Mouse (Mus musculus) midbrain, embryonic 15.5 days (tissue): ENCODE measurements around the gene Dusp3. TPM values are rescaled to one million over a fixed set of nuclear protein-coding genes. Genes with fewer than 3 reads are reported as not detected.

Source experiments
- ATAC-seq: fragments of 200-750 bp; cut with Nextera tagmentation; replicated peaks from 2 replicates; pipeline ENCODE4 v1.8.0; 2017; ENCODE audit warnings: moderate TSS enrichment
- H3K27ac ChIP-seq: fragments of 300-500 bp; sonication (generic); 2 replicates; pipeline ENCODE4 v1.5.1; 2015; ENCODE audit warnings: mild to moderate bottlenecking, inconsistent platforms
- H3K27me3 ChIP-seq: fragments of 300-500 bp; sonication (generic); replicated peaks from 2 replicates; pipeline ENCODE4 v1.6.1; 2015; ENCODE audit warnings: inconsistent platforms
- H3K36me3 ChIP-seq: fragments of 300-500 bp; sonication (generic); replicated peaks from 2 replicates; pipeline ENCODE4 v1.6.1; 2015; ENCODE audit warnings: inconsistent platforms
- H3K4me1 ChIP-seq: fragments of 300-500 bp; sonication (generic); 2 replicates; pipeline ENCODE4 v1.6.1; 2015; ENCODE audit warnings: inconsistent platforms
- H3K4me2 ChIP-seq: fragments of 300-500 bp; sonication (generic); 2 replicates; pipeline ENCODE4 v1.6.1; 2015; ENCODE audit warnings: inconsistent platforms, mild to moderate bottlenecking, moderate library complexity
- H3K4me3 ChIP-seq: fragments of 300-500 bp; sonication (generic); 2 replicates; pipeline ENCODE4 v1.5.1; 2015; ENCODE audit warnings: mild to moderate bottlenecking, inconsistent platforms
- H3K9ac ChIP-seq: fragments of 300-500 bp; sonication (generic); 2 replicates; pipeline ENCODE4 v1.6.1; 2015; ENCODE audit warnings: mild to moderate bottlenecking, inconsistent platforms
- H3K9me3 ChIP-seq: fragments of 300-500 bp; sonication (generic); 2 replicates; pipeline ENCODE4 v1.6.1; 2016; ENCODE audit warnings: inconsistent platforms
- WGBS: fragments of 180-500 bp; shearing (Covaris S2); methylation state at CpG from one replicate; pipeline ENCODE4 v1.1.7; 2015; ENCODE audit warnings: mixed read lengths; 5-methylcytosine and 5-hydroxymethylcytosine counted together
- polyA plus RNA-seq: library from polyadenylated mRNA; unstranded; fragments of >200 nt; fragmentation: Nextera tagmentation; extraction: Ambion mirVana; gene quantifications from 2 replicates; pipeline ENCODE4 v1.2.1, GENCODE M21; 2015

Dusp3 gene
- polyA plus RNA-seq, 1 experiment from 2014 or later: 22.2 TPM

DNA sequence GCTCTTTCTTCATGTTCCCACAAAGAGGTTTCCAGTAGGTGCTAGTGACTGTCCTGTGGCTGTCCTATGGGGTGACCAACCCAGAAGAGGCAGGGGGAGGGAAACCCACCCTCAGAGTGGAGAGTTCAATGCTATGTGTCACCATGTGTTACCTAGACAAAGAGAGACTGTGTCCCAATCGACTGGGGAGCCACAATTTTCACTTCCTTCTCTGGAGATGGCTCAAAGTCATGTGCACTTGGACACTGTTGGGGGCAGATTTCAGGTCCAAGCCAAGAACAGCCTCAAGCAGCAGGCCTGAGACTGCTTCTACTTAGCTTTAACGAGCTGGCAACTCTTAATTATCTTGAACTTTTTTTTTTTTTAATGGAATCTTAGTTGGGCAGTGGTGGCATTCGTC is 14.7 kb downstream of the Dusp3 start:
- Histone ChIP-seq H3K36me3 (no peaks in the 10 kb centered on the region), H3K9me3 (no peaks in the 10 kb centered on the region), H3K4me2 (no peak overlapping the region), H3K4me3 (no peak overlapping the region), H3K27me3 (no peaks in the 10 kb centered on the region), H3K9ac (no peak overlapping the region), H3K27ac (no peak overlapping the region), H3K4me1 (no peaks in the 10 kb centered on the region; the same call in 1 of the 2 replicates)
- ATAC-seq: no peak
- 74% methylated on average over 3 of the region's 3 CpGs for WGBS

DNA sequence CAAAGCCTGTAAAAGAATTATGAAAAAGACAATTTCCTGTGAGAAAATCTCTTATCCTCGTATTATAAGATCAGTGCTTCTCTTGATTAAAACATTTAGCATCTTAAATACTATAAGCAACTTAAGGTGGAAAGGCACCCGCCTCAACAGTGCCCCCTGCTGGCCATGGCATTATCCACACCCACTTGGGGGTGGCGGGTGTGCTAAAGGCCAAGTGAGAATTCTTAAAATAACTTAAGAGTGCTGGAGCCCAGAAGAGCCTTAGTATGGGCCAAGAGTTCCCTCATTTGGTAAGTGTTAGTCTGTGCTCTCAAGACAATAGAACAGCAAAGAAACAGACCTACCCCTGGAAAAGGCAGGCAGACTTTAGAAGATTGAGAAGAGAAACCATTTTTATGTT is 15.4 kb downstream of the Dusp3 start:
- H3K4me2 ChIP-seq: no peak overlapping the region
- H3K9ac ChIP-seq: no peak overlapping the region
- ATAC-seq: no peak
- no peaks in the 10 kb centered on the region for H3K9me3 ChIP-seq
- H3K27ac ChIP-seq: no peak overlapping the region
- no peak overlapping the region for H3K4me3 ChIP-seq
- peaks cover 5% of the 10 kb centered on the region for H3K27me3 ChIP-seq
- no peaks in the 10 kb centered on the region for H3K36me3 ChIP-seq
- WGBS: 45% methylated on average over 3 of the region's 3 CpGs
- no peaks in the 10 kb centered on the region; the same call in 1 of the 2 replicates for H3K4me1 ChIP-seq

DNA sequence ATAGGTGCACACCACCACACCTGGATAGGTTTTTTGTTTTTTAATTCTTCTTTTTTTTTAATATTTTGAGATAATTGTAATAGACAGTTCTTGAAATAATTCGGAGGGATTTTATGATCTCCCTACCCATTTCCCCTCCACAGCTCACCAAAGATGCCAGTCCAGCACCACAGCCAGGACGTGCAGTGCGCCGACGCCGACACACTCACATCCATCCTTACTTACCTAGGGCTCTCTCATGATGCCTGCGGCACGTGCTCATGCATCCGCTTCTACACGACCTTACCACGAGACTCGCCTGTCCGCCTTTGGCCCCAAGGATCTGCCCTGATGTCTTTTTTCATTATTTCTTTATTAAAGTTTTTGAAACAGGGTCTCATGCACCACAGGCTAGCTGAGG is 17.0 kb downstream of the Dusp3 start:
- H3K9ac ChIP-seq: no peak overlapping the region
- no peak overlapping the region for H3K4me3 ChIP-seq
- no peak overlapping the region for H3K27ac ChIP-seq
- H3K4me1 ChIP-seq: no peaks in the 10 kb centered on the region; the same call in 1 of the 2 replicates
- H3K4me2 ChIP-seq: no peak overlapping the region
- no peaks in the 10 kb centered on the region for H3K9me3 ChIP-seq
- 85% methylated on average over 13 of the region's 13 CpGs for WGBS
- no peaks in the 10 kb centered on the region for H3K36me3 ChIP-seq
- peaks cover 19% of the 10 kb centered on the region for H3K27me3 ChIP-seq
- ATAC-seq: no peak

DNA sequence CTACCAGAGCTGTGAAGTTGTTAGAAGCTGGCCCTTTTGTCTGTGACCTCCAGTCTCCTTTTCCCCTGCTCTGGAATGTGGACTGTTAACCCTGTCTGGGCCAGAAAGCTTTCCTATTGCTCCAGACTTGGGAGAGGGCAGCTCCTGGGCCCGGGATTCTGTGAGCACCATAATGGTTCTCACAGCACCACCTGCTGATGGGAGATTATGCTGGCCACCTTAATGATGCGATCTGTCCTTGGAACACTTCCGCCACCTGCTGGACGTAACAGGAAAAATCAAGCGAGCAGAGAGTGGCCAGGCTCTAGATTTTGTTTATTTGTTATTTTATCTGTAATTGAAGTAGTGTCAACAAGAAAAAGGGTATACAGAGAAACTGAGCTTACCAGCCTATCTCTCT is 18.0 kb downstream of the Dusp3 start:
- no peaks in the 10 kb centered on the region for H3K36me3 ChIP-seq
- no peak overlapping the region for H3K9ac ChIP-seq
- 0% methylated on average over 5 of the region's 5 CpGs for WGBS
- no peaks in the 10 kb centered on the region for H3K9me3 ChIP-seq
- H3K4me1 ChIP-seq: peaks cover 9% of the 10 kb centered on the region
- peak; percentile 45 for ATAC-seq
- no peak overlapping the region for H3K4me2 ChIP-seq
- peaks cover 30% of the 10 kb centered on the region for H3K27me3 ChIP-seq
- no peak overlapping the region for H3K27ac ChIP-seq
- H3K4me3 ChIP-seq: no peak overlapping the region

DNA sequence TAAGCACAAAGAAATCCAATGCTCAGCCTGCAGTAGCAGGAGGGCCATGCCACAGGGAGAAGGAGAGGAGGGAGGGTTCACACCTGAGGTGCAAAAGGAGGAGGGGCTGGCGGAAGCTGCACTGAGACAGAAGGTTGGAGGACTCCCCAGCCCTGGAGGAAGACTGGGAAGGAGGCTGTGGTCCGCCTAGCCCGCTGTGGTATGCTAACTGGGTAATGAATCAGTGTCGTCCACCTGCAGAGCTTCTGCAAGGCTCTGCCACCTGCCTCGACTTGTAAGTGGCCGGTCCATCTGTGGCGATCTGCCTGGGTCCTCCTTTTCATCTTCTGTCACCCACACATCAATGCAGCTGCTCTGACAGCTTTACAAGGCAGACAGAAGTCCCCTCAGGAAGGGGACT is 18.5 kb downstream of the Dusp3 start:
- Histone ChIP-seq H3K4me1 (peaks cover 14% of the 10 kb centered on the region), H3K4me3 (no peak overlapping the region), H3K27ac (no peak overlapping the region), H3K36me3 (no peaks in the 10 kb centered on the region), H3K9ac (no peak overlapping the region), H3K27me3 (peaks cover 35% of the 10 kb centered on the region), H3K4me2 (no peak overlapping the region), H3K9me3 (no peaks in the 10 kb centered on the region)
- 21% methylated on average over 7 of the region's 7 CpGs for WGBS
- ATAC-seq: no peak

DNA sequence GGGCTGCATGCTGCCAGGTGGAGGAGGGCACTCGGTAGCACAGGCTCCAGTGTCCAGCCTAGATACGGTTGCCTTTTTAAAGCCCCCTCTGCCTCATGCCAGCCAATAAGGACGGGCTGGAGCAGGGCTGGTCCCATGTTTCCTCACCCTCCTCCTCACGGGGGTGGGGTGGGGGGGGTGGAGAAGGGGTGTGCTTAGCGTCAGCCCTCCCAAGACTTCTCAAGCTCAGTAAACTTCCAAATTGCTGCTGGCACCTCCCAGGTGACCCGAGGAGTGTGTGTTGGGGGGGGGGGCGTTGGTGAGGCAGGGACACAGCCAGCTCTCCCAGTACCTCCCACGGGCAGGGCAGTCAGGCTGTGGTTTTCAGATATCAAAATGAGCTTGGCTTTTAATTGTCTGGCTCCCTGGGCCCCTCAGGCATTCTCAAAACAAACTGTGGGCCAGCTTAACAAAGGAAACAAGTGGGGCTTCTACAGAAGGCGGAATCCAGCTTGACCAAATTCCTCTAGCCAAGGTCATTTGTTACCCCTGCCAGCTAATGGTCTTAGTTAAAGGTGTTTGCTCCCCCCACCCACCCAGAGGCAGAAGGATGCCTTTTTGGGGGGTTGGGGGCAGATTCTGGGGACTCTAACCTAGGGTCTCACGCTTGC is 19.7 kb downstream of the Dusp3 start, which contains the start of gene Sost:
TSS of gene Sost (minus strand) at position 51 of the 650 bp plus-strand sequence.
- H3K9me3 ChIP-seq: no peaks in the 10 kb centered on the region
- peaks cover 46% of the 10 kb centered on the region for H3K27me3 ChIP-seq
- no peaks in the 10 kb centered on the region for H3K36me3 ChIP-seq
- WGBS: 22% methylated on average over 10 of the region's 10 CpGs
- peaks cover 21% of the 10 kb centered on the region for H3K4me1 ChIP-seq
- no peak within 1 kb of the TSS for H3K9ac ChIP-seq
- ATAC-seq: no peak
- no peak within 1 kb of the TSS for H3K27ac ChIP-seq
- H3K4me2 ChIP-seq: no peak within 1 kb of the TSS
- H3K4me3 ChIP-seq: no peak within 1 kb of the TSS

DNA sequence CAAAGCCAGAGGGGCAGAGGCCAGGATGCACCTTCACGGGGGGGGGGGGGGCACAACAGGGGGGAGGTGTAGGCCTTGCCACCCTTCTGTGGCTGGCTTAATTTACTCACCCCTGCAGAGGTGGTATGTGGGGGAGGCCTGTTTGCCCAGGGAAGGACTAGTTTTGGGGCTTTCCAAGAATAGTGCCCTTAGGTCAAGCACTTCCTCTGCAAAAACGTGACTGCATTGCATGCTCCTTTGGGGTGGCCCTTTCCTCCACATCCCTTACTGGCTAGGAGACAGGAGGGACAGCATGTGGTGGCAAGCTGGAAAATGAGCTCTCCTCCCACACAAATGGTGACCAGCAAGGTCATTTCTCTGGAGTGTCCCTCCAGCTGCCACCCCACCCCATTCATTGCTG is 21.3 kb downstream of the Dusp3 start:
- no peak overlapping the region for H3K27ac ChIP-seq
- H3K36me3 ChIP-seq: no peaks in the 10 kb centered on the region
- 19% methylated on average over 2 of the region's 2 CpGs for WGBS
- H3K9me3 ChIP-seq: no peaks in the 10 kb centered on the region
- peaks cover 21% of the 10 kb centered on the region for H3K4me1 ChIP-seq
- no peak overlapping the region for H3K4me2 ChIP-seq
- no peak overlapping the region for H3K9ac ChIP-seq
- H3K4me3 ChIP-seq: no peak overlapping the region
- H3K27me3 ChIP-seq: peaks cover 62% of the 10 kb centered on the region
- ATAC-seq: no peak

DNA sequence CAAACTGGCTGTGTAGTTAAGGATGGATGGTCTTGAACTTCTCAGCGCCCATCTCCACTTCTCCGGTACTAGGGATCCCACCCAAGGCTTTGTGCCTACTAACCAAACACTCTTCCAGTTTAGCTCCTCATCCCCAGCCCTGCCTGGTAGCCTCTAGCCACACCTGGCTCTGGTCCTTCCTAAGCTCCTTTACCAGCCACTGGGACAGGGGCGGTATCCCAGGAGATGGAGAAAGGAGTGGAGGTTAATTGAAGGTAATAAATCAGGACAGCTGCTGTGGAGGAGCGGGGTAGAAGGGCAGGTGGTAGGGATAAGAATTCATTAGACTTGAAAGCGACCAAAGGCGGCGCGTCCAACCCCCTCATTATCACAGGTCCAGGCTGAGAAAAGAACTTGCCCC is 22.2 kb downstream of the Dusp3 start:
- no peak overlapping the region for H3K4me2 ChIP-seq
- WGBS: 4% methylated on average over 8 of the region's 8 CpGs
- peaks cover 21% of the 10 kb centered on the region for H3K4me1 ChIP-seq
- no peaks in the 10 kb centered on the region for H3K9me3 ChIP-seq
- ATAC-seq: no peak
- no peaks in the 10 kb centered on the region for H3K36me3 ChIP-seq
- no peak overlapping the region for H3K27ac ChIP-seq
- H3K9ac ChIP-seq: no peak overlapping the region
- peaks cover 69% of the 10 kb centered on the region for H3K27me3 ChIP-seq
- H3K4me3 ChIP-seq: no peak overlapping the region

DNA sequence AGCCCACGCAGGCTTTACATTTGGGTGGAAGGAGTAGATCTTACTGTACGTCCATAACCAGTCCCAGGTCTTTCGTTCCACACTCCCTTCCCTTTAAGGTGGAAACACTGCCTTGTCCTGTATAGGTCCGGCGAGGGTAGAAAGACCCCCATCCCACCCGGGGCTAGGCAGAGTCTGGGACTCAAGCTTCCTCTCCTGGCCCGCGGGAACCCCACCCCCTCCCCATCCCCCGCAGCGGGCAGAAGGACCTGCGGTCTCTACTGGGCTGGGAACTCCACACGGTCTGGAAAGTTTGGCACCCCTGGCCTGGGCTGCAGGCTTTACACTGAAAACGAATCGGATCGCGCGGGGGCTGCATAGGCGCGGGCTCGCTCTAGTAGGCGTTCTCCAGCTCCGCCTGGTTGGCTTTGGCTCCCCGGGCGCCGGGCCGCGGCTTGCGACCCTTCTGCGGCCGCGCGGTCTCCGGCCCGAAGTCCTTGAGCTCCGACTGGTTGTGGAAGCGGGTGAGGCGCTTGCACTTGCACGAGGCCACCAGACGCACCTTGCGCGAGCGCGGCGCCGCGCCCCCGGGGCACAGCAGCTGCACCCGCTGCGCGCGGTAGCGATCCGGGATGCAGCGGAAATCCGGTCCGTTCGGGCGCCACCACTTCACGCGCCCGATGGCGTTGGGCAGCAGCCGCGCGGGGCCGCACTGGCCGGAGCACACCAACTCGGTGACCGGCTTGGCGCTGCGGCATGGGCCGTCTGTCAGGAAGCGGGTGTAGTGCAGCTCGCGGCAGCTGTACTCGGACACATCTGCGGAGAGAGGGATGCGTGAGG is 23.1 kb downstream of the Dusp3 start:
- Histone ChIP-seq H3K4me3 (peak overlapping the region; percentile 53), H3K9me3 (no peaks in the 10 kb centered on the region), H3K36me3 (no peaks in the 10 kb centered on the region), H3K4me2 (peak overlapping the region; percentile 95), H3K27ac (no peak overlapping the region), H3K4me1 (peaks cover 21% of the 10 kb centered on the region), H3K9ac (peak overlapping the region; percentile 56), H3K27me3 (peaks cover 73% of the 10 kb centered on the region)
- ATAC-seq: peak; percentile 62; the same call in 1 of the 2 replicates
- WGBS: under 1% methylated on average over 78 of the region's 78 CpGs

DNA sequence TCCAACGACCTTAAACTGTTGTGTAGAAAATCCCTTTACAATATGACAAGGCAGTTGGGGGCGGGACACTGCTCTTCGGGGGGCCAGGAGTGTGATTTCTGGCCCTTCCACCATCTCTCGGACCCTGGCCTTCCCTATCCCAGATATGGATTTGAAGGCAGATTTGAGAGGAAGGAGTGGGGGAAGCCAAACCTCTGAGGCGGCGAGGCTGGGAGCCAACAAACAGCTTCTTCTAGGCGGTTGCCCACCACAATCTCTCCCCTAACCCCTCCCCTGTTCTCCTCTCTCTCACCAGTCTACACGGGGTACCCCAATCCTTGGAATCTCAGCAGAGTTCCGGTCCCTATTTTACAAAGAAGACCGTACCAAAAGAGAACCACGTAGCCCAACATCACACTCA is 23.8 kb downstream of the Dusp3 start:
- H3K9ac ChIP-seq: no peak overlapping the region
- H3K4me2 ChIP-seq: peak overlapping the region; percentile 95
- H3K9me3 ChIP-seq: no peaks in the 10 kb centered on the region
- H3K36me3 ChIP-seq: no peaks in the 10 kb centered on the region
- H3K27ac ChIP-seq: no peak overlapping the region
- ATAC-seq: no peak
- WGBS: 4% methylated on average over 11 of the region's 11 CpGs
- H3K4me1 ChIP-seq: peaks cover 21% of the 10 kb centered on the region
- peak overlapping the region; percentile 53 for H3K4me3 ChIP-seq
- peaks cover 73% of the 10 kb centered on the region for H3K27me3 ChIP-seq

DNA sequence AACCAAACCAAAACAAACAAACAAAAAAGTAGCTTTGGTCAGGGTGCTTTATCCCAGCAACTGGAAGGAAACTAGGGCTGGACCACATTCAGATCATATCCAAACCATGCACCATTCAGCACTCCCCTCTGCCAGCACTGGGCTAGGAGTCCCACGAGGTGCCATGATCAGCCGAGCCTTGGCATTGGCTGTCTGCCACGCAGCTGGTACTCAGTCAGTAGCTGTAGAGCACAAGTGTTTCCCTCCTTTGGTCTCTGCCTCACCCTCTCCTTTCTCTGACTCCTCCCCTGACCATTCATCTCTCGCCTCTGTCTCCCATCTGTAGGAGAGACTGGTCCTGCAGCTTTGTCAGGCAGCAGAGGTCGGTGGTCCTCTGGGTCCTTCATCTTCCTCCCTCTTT is 29.3 kb downstream of the Dusp3 start:
- no peaks in the 10 kb centered on the region for H3K9me3 ChIP-seq
- H3K4me2 ChIP-seq: no peak overlapping the region
- H3K4me3 ChIP-seq: no peak overlapping the region
- H3K27ac ChIP-seq: no peak overlapping the region
- H3K9ac ChIP-seq: no peak overlapping the region
- WGBS: 58% methylated on average over 5 of the region's 5 CpGs
- no peaks in the 10 kb centered on the region for H3K36me3 ChIP-seq
- peaks cover 33% of the 10 kb centered on the region for H3K27me3 ChIP-seq
- peaks cover 6% of the 10 kb centered on the region for H3K4me1 ChIP-seq
- ATAC-seq: no peak

DNA sequence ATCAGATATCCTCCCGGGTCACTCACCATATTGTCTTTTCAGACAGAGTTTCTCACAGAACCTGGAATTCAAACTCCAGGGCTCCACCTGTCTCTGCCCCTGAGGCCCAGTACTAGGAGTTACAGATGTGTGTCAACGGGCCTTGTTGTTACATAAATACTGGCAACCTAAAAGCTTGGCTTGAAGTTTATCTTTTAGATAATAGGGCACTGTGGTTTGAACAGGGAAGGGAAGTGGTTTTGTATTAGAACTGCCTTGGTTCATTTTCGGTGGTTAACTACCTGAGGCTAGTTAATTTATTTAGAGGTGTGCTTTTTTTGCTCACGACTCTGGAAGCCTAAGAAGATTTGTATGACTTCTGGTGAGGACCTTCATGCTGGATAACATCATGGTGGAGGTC is 33.4 kb downstream of the Dusp3 start:
- no peak for ATAC-seq

More for the DNA sequence above, 33.4 kb downstream of the Dusp3 start:
- Histone ChIP-seq H3K36me3 (no peaks in the 10 kb centered on the region), H3K9me3 (no peaks in the 10 kb centered on the region), H3K27me3 (peaks cover 3% of the 10 kb centered on the region), H3K27ac (no peak overlapping the region), H3K4me3 (no peak overlapping the region), H3K9ac (no peak overlapping the region), H3K4me2 (no peak overlapping the region), H3K4me1 (peaks cover 9% of the 10 kb centered on the region)
- WGBS: 84% methylated on average over 4 of the region's 4 CpGs
